Mouse (Mus musculus): ENCODE data around the gene Padi3.

DNA sequence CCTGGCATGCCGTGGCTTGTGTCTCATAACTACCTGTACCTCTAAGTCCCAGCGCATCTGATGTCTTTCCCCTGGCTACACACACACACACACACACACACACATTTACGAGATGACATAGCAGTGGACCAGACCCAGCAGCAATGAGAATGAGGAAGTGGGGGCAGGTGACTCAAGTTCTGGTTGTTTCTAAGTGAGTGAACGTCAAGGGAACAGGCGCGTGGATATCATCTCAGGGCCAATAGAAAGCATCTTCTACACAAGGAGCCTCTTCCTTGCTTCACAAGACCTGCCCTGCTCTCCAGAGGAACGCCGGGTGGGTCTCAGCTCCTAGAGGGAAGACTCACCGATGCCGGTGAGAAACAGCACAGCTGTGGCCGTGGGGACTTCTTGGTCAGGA is 69.8 kb downstream of the Padi3 start:
- TF ChIP-seq GATA1 (IDR thresholded peaks at IDR 0.05; ENCODE audit: low read length): no peak
- TF ChIP-seq TAL1 (IDR thresholded peaks at IDR 0.05; ENCODE audit: low read length): no peak

Measured in erythroblast, embryonic 14.5 days (primary cell).